Mouse (Mus musculus) layer of hippocampus, adult 2 months (tissue): ENCODE data around the gene Zfp324. TPM values are rescaled to one million over a fixed set of nuclear protein-coding genes. Genes with fewer than 3 reads are reported as not detected.

ENCODE experiments used
- DNase-seq, 2 experiments: peaks; one replicate each; pipeline ENCODE4 v3.0.0; 2022; ENCODE audit warnings: low spot score in 2 of 2
- H3K27ac ChIP-seq: fragments of 200-600 bp; 2 replicates; pipeline ENCODE4 v1.8.1; 2022
- H3K4me3 ChIP-seq: fragments of 200-600 bp; 2 replicates; pipeline ENCODE4 v1.8.1; 2022; ENCODE audit warnings: mild to moderate bottlenecking
- CTCF ChIP-seq: fragments of 200-600 bp; conservative IDR thresholded peaks from 2 replicates; pipeline ENCODE4 v1.8.1; 2022; ENCODE audit warnings: antibody characterized with exemption, mild to moderate bottlenecking, moderate library complexity
- total RNA-seq, 2 experiments: library from RNA; stranded (reverse); gene quantifications; 2 replicates each; pipeline ENCODE4 v1.2.3; 2021

The Zfp324 gene
- total RNA-seq, 2 experiments from 2014 or later, result 11.0 to 11.4 TPM

DNA sequence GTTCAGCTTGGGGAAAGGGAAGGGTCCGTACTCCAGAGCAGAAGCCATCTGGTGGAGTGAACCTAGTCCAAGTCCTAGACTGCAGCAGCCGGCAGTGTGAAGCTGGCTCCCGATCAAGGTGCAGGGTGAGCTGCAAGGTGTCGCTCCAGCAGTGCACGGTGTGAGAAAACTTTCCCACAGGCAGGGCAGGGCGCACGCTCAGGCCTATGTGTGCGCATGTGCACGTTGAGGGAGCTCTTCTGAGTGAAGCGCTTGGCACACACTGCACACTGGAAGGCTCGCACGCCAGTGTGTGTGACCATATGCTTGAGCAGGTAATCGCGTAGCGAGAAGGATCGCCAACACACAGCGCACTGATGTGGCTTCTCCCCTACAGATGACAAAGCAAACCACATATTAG, 40.4 kb downstream of the Zfp324 start:
- no peak for DNase-seq
- Histone ChIP-seq H3K27ac (no peak overlapping the region), H3K4me3 (no peak overlapping the region)
- no peak for TF ChIP-seq CTCF

- no peak for TF ChIP-seq CTCF
- H3K4me3 ChIP-seq, result no peak overlapping the region
- no peak for DNase-seq
- no peak overlapping the region for H3K27ac ChIP-seq
Observed at GRCm38 (mm10) chr7:13006531-13006930, 40.9 kb downstream of the Zfp324 start.

- Histone ChIP-seq H3K27ac (no peak overlapping the region), H3K4me3 (peak overlapping the region; percentile 9; the same call in 1 of the 2 replicates)
- DNase-seq, result peak in 1 of 2 experiments; percentile 45
Observed at GRCm38 (mm10) chr7:13007341-13008092, 41.9 kb downstream of the Zfp324 start.

DNA sequence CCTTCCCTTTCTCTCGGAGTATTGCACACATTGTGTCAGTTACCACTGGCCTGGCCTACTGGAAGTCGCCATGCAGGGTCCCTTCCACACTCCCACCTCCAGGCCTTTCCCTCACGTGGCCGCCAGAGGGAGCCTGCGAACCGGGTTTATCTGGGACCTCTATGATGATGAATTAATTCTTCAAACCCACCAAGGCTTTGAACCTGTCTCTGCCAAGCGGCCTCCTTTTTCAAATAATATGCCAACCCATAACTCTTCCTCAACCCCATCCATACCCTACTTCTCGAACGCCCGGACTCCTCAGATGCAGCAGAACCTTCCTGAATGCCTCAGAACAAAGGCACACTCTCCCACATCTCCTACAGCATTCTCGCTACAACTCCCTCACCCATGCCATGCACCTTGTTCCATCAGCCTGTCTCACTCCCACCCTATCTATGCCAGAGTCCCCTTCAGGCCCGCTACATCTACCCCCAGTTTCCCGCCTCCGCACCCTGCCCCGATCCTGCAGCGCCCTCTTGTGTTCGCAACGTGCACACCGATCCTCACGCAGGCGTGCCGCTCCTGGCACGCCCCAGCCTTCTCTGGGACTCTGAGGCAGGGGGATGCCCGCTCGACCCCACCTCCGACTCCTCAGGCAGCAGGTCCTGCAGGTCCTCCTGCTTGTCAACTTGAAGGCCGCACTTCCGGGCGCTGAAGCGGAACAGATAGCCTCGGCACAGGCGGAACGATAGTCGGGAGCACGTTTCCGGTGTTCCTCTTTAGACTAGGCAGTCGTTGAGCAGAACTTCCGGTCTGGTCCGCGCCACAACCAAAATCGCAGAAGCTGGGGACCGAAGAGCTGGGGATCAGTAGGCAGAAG, 43.7 kb downstream of the Zfp324 start:
- peak overlapping the region; percentile 94 for H3K4me3 ChIP-seq
- DNase-seq, result peak; percentile 89 to 92
- TF ChIP-seq CTCF, result peak; percentile 72
- peak overlapping the region; percentile 99 for H3K27ac ChIP-seq

More at GRCm38 (mm10) chr7:13007341-13008092, 41.9 kb downstream of the Zfp324 start:
- TF ChIP-seq CTCF, result no peak

- no peak for DNase-seq
- no peak for TF ChIP-seq CTCF
Observed at GRCm38 (mm10) chr7:13010005-13010908, 44.6 kb downstream of the Zfp324 start, which contains the start of gene Zbtb45. Gene Zbtb45 (minus strand): TSS chr7:13010034.

DNA sequence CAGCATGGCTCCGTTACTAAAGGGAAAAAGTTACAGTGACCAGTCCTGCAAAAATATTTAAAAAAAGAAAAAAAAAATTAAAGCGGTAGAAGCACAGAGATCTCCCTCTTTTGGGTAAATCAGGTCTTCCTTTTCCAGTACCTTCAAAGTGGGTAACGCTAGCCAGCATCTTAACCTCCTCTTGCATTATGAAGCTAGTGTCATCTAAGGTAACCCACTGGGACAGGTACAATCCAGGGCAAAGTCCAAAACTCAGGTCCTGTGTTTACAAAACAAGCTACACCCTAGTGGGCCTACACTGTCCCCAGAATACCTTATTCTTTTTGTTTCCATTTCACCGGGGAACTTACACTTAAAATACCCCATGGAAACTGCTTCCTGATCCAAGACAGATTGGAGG, 48.0 kb downstream of the Zfp324 start:
- DNase-seq, result no peak
- no peak for TF ChIP-seq CTCF
- no peak overlapping the region for H3K4me3 ChIP-seq
- H3K27ac ChIP-seq, result no peak overlapping the region

More at GRCm38 (mm10) chr7:13010005-13010908, 44.6 kb downstream of the Zfp324 start, which contains the start of gene Zbtb45:
- H3K4me3 ChIP-seq, result peak within 1 kb of the TSS; percentile 94
- H3K27ac ChIP-seq, result peak within 1 kb of the TSS; percentile 99

- Histone ChIP-seq H3K4me3 (no peak overlapping the region), H3K27ac (no peak overlapping the region)
- no peak for TF ChIP-seq CTCF
- no peak for DNase-seq
Observed at GRCm38 (mm10) chr7:13014275-13014839, 48.7 kb downstream of the Zfp324 start.

DNA sequence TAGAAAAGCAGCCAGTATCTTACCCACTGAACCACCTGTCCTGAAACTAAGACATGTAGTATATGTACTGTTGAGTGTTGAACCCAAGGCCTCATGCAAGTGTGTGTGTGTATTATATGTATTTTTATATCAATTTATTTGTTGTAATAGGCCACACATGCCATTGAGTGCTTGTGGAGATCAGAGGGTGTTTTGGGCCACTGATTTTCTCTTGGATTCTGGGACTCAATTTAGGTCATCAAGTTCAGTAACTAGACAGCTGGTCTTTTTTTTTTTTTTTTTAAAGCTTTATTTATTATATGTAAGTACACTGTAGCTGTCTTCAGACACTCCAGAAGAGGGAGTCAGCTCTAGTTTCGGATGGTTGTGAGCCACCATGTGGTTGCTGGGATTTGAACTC, 49.6 kb downstream of the Zfp324 start:
- Histone ChIP-seq H3K27ac (no peak overlapping the region), H3K4me3 (no peak overlapping the region)
- TF ChIP-seq CTCF, result no peak
- no peak for DNase-seq

GRCm38 (mm10) chr7:13022773-13023535, 57.3 kb downstream of the Zfp324 start:
- DNase-seq, result no peak
- peak overlapping the region; percentile 98; the same call in 1 of the 2 replicates for H3K27ac ChIP-seq
- TF ChIP-seq CTCF, result no peak
- peak overlapping the region; percentile 93 for H3K4me3 ChIP-seq

Other genes with a start within 250 kb of the Zfp324 start
- under 1 TPM in 1 of 2 experiments, not detected in 1; 0.15 TPM for gene Vmn2r56, start 230.8 kb upstream of the Zfp324 start, total RNA-seq
- 10 to 100 TPM; 24.8 to 25.0 TPM for gene Zscan18, start 162.2 kb upstream of the Zfp324 start, total RNA-seq
- 10 to 100 TPM; 23.2 to 23.6 TPM for gene Zfp329, start 147.0 kb upstream of the Zfp324 start, total RNA-seq
- gene Zfp110, start 131.1 kb upstream of the Zfp324 start, total RNA-seq, result 10 to 100 TPM; 14.5 to 15.8 TPM
- 1 to 10 TPM; 6.7 to 6.8 TPM for gene Zfp128, start 84.7 kb upstream of the Zfp324 start, total RNA-seq
- gene Zscan22, start 68.0 kb upstream of the Zfp324 start, total RNA-seq, result 10 to 100 TPM; 13.9 to 17.7 TPM
- gene Rps5, start 43.5 kb upstream of the Zfp324 start, total RNA-seq, result 100 to 1,000 TPM; 401 to 427 TPM
- 1 to 10 TPM in 1 of 2 experiments, under 1 TPM in 1; 0.64 to 1.2 TPM for gene Rnf225, start 38.4 kb upstream of the Zfp324 start, total RNA-seq
- gene Zfp446, start 12.0 kb downstream of the Zfp324 start, total RNA-seq, result 10 to 100 TPM in 1 of 2 experiments, 1 to 10 TPM in 1; 8.7 to 11.5 TPM
- under 1 TPM; 0.15 to 0.22 TPM for gene Slc27a5, start 32.4 kb downstream of the Zfp324 start, total RNA-seq
- 100 to 1,000 TPM; 238 to 253 TPM for gene Trim28, start 33.3 kb downstream of the Zfp324 start, total RNA-seq
- 10 to 100 TPM; 32.9 to 34.8 TPM for gene Zbtb45, start 44.2 kb downstream of the Zfp324 start, total RNA-seq
- gene Chmp2a, start 69.0 kb downstream of the Zfp324 start, total RNA-seq, result 100 to 1,000 TPM; 133 to 141 TPM
- 100 to 1,000 TPM; 190 to 199 TPM for gene Ube2m, start 72.4 kb downstream of the Zfp324 start, total RNA-seq
- gene Mzf1, start 88.9 kb downstream of the Zfp324 start, total RNA-seq, result 10 to 100 TPM; 15.7 to 17.8 TPM
- gene Vmn1r85, start 129.3 kb downstream of the Zfp324 start, total RNA-seq, result not detected
- not detected for gene Vmn1r86, start 154.1 kb downstream of the Zfp324 start, total RNA-seq
- gene Vmn1r87, start 174.3 kb downstream of the Zfp324 start, total RNA-seq, result not detected
- under 1 TPM; 0.15 to 0.17 TPM for gene Vmn1r88, start 193.7 kb downstream of the Zfp324 start, total RNA-seq
- not detected for gene Vmn1r89, start 247.2 kb downstream of the Zfp324 start, total RNA-seq